Mouse (Mus musculus) T-cell, adult 66 days (primary cell): ENCODE measurements around the gene Spock3. TPM values are rescaled to one million over a fixed set of nuclear protein-coding genes. Genes with fewer than 3 reads are reported as not detected.

ENCODE experiments used
- total RNA-seq, 2 experiments: library from RNA; stranded (reverse); gene quantifications; 3 replicates in 1 of 2; 4 replicates in 1 of 2; pipeline ENCODE4 v1.2.4; 2023

The Spock3 gene
- not detected for total RNA-seq

DNA sequence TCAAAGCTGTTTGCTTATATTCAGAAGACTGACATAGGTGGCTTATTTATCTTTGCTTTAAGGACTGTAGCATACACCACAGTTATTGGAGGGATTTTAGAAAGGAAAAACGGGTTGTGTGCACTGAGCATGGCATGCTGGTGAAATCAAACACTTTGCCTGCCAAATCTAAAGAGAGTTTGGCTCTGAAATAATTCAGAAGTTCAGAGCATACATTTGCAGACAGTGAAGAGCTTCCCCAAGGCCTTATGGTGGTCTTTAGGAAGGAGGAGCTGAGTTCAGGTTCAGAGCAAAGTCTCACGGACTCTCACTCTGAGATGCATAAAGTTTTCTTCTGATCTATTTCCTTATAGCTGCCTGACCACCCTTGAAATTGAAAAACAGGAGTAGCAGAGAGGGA, at the start of gene Spock3:
Spock3 (plus strand) TSS at position 301 of the 400 bp plus-strand sequence.

